Mouse (Mus musculus) adrenal gland, postnatal 10 days (tissue): ENCODE measurements around the gene Ubtf. TPM values are rescaled to one million over a fixed set of nuclear protein-coding genes. Genes with fewer than 3 reads are reported as not detected.

Source experiments
- DNase-seq: peaks from one replicate; pipeline ENCODE4 v3.0.0; 2021; ENCODE audit warnings: mixed read lengths
- total RNA-seq, 2 experiments: library from RNA; stranded (reverse); gene quantifications; 2 replicates each; pipeline ENCODE4 v1.2.3; 2021

Gene Ubtf
- total RNA-seq, 2 experiments from 2014 or later: 96.3 to 100 TPM

GRCm38 (mm10) chr11:102317901-102318575 lies 1.5 kb downstream of the Ubtf start:
- peak; percentile 87 for DNase-seq

- DNase-seq: peak; percentile 69
Measured at GRCm38 (mm10) chr11:102317298-102317900, 2.1 kb downstream of the Ubtf start.

- peak; percentile 96 for DNase-seq
Measured at GRCm38 (mm10) chr11:102316572-102317297, 2.8 kb downstream of the Ubtf start.

- no peak for DNase-seq
Measured at GRCm38 (mm10) chr11:102315690-102316571, 3.6 kb downstream of the Ubtf start.

GRCm38 (mm10) chr11:102314321-102314720 lies 5.2 kb downstream of the Ubtf start:
- DNase-seq: no peak

- no peak for DNase-seq
Measured at GRCm38 (mm10) chr11:102312586-102312985, 7.0 kb downstream of the Ubtf start.

- no peak for DNase-seq
Measured at GRCm38 (mm10) chr11:102311966-102312365, 7.6 kb downstream of the Ubtf start.

- no peak for DNase-seq
Measured at GRCm38 (mm10) chr11:102310768-102311695, 8.5 kb downstream of the Ubtf start.

- no peak for DNase-seq
Measured at GRCm38 (mm10) chr11:102309821-102310617, 9.5 kb downstream of the Ubtf start.

- DNase-seq: peak; percentile 99
Measured at GRCm38 (mm10) chr11:102308979-102309378, 10.6 kb downstream of the Ubtf start.

- DNase-seq: no peak
Measured at GRCm38 (mm10) chr11:102308104-102308503, 11.4 kb downstream of the Ubtf start.

GRCm38 (mm10) chr11:102305359-102305758 lies 14.2 kb downstream of the Ubtf start:
- DNase-seq: no peak

GRCm38 (mm10) chr11:102304141-102304540 lies 15.4 kb downstream of the Ubtf start:
- no peak for DNase-seq

GRCm38 (mm10) chr11:102299839-102300238 lies 19.7 kb downstream of the Ubtf start:
- peak; percentile 75 for DNase-seq

- DNase-seq: no peak
Measured at GRCm38 (mm10) chr11:102297577-102298556, 21.7 kb downstream of the Ubtf start.

GRCm38 (mm10) chr11:102296491-102297472 lies 22.8 kb downstream of the Ubtf start, which contains the start of gene Atxn7l3:
Gene Atxn7l3, minus strand, starts transcription at chr11:102296631.
- peak; percentile 99 for DNase-seq
